Comparison of ENCODE assay signal across 8 mouse cellular contexts in the genomic region with DNA sequence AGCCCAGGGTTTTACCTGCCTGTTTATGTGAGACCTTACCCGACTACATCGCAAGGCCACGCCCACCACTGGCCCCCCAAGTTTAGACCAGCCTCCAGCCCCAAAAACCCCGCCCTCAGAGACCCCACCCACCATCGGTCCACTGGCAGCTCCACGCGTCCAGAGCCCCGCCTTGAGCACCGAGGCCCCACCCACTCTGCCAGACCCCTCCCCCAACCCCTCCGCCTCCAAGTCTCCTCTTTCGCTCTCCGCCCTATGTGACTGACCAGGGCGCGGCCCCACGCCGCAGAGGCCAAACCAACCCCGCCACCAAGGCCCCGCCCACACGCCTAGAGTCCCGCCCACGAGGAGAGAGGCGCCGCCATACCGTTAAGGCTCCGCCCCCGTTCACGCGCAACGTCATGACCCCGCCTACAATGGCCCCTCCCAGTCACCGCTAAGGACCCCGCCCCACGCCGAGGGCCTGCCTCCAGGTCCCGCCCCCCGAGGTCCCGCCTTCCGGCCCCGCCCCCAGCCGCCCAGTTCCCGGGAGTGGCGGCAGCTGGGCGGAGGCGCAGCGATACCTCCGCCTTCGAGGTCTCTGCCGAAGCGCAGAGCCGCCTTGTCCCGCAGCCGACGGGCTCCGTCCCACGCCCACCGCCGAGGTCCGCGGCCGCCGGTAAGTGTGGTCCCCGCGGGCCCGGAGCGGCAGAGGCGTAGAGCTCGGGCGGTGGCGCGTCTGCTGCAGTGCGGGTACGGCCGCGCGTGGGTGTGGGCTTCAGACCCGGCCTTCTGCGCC. TPM values are rescaled to one million over a fixed set of nuclear protein-coding genes. Genes with fewer than 3 reads are reported as not detected.
DNase-seq lines count a peak whose midpoint lies in the region; ATAC-seq and TF ChIP-seq lines count a peak whose summit lies in the region.

A gene (plus strand): TSS at position 494 of the 778 bp plus-strand sequence.

- peak within 1 kb of the TSS; percentile 74 for H3K4me3 ChIP-seq in embryonic facial prominence, embryonic 14.5 days (ENCODE audit: low read depth, low read length)
- peak within 1 kb of the TSS; percentile 99 for H3K4me3 ChIP-seq in heart, adult 2 months
- H3K4me3 ChIP-seq in limb, embryonic 13.5 days, result peak within 1 kb of the TSS; percentile 83
- peak within 1 kb of the TSS; percentile 85 for H3K4me3 ChIP-seq in midbrain, embryonic 16.5 days (ENCODE audit: low read depth, low read length)

- H3K27ac ChIP-seq in embryonic facial prominence, embryonic 14.5 days (replicated peaks; ENCODE audit: low read depth, low read length), result 0 out of 2 replicates have a peak within 1 kb of the TSS, but pooled peaks have one; percentile 28
- H3K27ac ChIP-seq in heart, adult 2 months, result peak within 1 kb of the TSS; percentile 79
- H3K27ac ChIP-seq in limb, embryonic 13.5 days, result no peak within 1 kb of the TSS
- peak within 1 kb of the TSS; percentile 81 for H3K27ac ChIP-seq in midbrain, embryonic 16.5 days (ENCODE audit: low read length)

- no peaks in the 10 kb centered on the region for H3K9me3 ChIP-seq in embryonic facial prominence, embryonic 14.5 days (ENCODE audit: control insufficient read depth, low read length)
- H3K9me3 ChIP-seq in limb, embryonic 13.5 days, result no peaks in the 10 kb centered on the region
- H3K9me3 ChIP-seq in midbrain, embryonic 16.5 days (replicated peaks; ENCODE audit: control insufficient read depth, low read length, poor library complexity, severe bottlenecking), result no peaks in the 10 kb centered on the region

- no peak for TF ChIP-seq EP300 in heart, adult 2 months (IDR thresholded peaks at IDR 0.05; ENCODE audit: insufficient read depth, low read depth, low read length)

- H3K79me2 ChIP-seq in heart, adult 2 months (replicated peaks; ENCODE audit: control insufficient read depth, insufficient read depth, low read length), result no peaks in the 10 kb centered on the region

- no peaks in the 10 kb centered on the region for H3K36me3 ChIP-seq in embryonic facial prominence, embryonic 14.5 days (ENCODE audit: control insufficient read depth, insufficient read depth, low read length)
- H3K36me3 ChIP-seq in heart, adult 2 months (ENCODE audit: control insufficient read depth, insufficient read depth, low read length), result no peaks in the 10 kb centered on the region
- no peaks in the 10 kb centered on the region for H3K36me3 ChIP-seq in limb, embryonic 13.5 days
- no peaks in the 10 kb centered on the region for H3K36me3 ChIP-seq in midbrain, embryonic 16.5 days (ENCODE audit: control insufficient read depth, insufficient read depth, low read length)

- peak within 1 kb of the TSS; percentile 80 for H3K9ac ChIP-seq in embryonic facial prominence, embryonic 14.5 days (ENCODE audit: low read depth, low read length)
- H3K9ac ChIP-seq in heart, adult 2 months (ENCODE audit: low read depth, low read length), result peak within 1 kb of the TSS; percentile 95
- H3K9ac ChIP-seq in limb, embryonic 13.5 days, result peak within 1 kb of the TSS; percentile 79
- peak within 1 kb of the TSS; percentile 88 for H3K9ac ChIP-seq in midbrain, embryonic 16.5 days (ENCODE audit: low read depth, low read length)

- WGBS in embryonic facial prominence, embryonic 14.5 days, result under 1% methylated on average over 39 of the region's 77 CpGs
- 1% methylated on average over 76 of the region's 77 CpGs for WGBS in heart, adult 2 months
- WGBS in limb, embryonic 13.5 days, result under 1% methylated on average over 70 of the region's 77 CpGs
- WGBS in midbrain, embryonic 16.5 days, result 0% methylated on average over 65 of the region's 77 CpGs

- H3K4me1 ChIP-seq in embryonic facial prominence, embryonic 14.5 days (ENCODE audit: control insufficient read depth, insufficient read depth, low read length), result peaks cover 5% of the 10 kb centered on the region; the same call in 1 of the 2 replicates
- H3K4me1 ChIP-seq in heart, adult 2 months (ENCODE audit: control insufficient read depth, insufficient read depth, low read length), result peaks cover 5% of the 10 kb centered on the region
- peaks cover 10% of the 10 kb centered on the region for H3K4me1 ChIP-seq in limb, embryonic 13.5 days
- H3K4me1 ChIP-seq in midbrain, embryonic 16.5 days (ENCODE audit: control insufficient read depth, insufficient read depth, low read length), result peaks cover 22% of the 10 kb centered on the region

- peak; percentile 72 for TF ChIP-seq POLR2A in heart, adult 2 months (IDR thresholded peaks at IDR 0.05; ENCODE audit: insufficient read depth, low read depth, low read length)

- peak within 1 kb of the TSS; percentile 93 for H3K4me2 ChIP-seq in embryonic facial prominence, embryonic 14.5 days (ENCODE audit: low read depth, low read length)
- H3K4me2 ChIP-seq in limb, embryonic 13.5 days (replicated peaks), result peak within 1 kb of the TSS; percentile 94
- H3K4me2 ChIP-seq in midbrain, embryonic 16.5 days (ENCODE audit: low read length), result peak within 1 kb of the TSS; percentile 54

- TF ChIP-seq CTCF in heart, adult 2 months (IDR thresholded peaks at IDR 0.05), result no peak

- DNase-seq in 3T3-L1 (ENCODE audit: low read depth, low spot score), result peak; percentile 99
- peak; percentile 99 to 100 for DNase-seq in adrenal gland, postnatal 4 days (ENCODE audit: low spot score in 2 of 2)
- DNase-seq in embryonic facial prominence, embryonic 14.5 days (ENCODE audit: low spot score), result peak; percentile 96
- DNase-seq in heart, adult 2 months, result peak; percentile 99
- DNase-seq in kidney, adult 8-10 months, result peak; percentile 97 to 98
- peak; percentile 100 for DNase-seq in spleen, postnatal 10 days (ENCODE audit: low spot score in 2 of 2)

- peaks cover 17% of the 10 kb centered on the region for H3K27me3 ChIP-seq in embryonic facial prominence, embryonic 14.5 days (replicated peaks; ENCODE audit: control insufficient read depth, insufficient read depth, low read length)
- no peaks in the 10 kb centered on the region for H3K27me3 ChIP-seq in heart, adult 2 months (ENCODE audit: control insufficient read depth, insufficient read depth, low read length)
- peaks cover 28% of the 10 kb centered on the region for H3K27me3 ChIP-seq in limb, embryonic 13.5 days
- no peaks in the 10 kb centered on the region for H3K27me3 ChIP-seq in midbrain, embryonic 16.5 days (ENCODE audit: control insufficient read depth, insufficient read depth, low read depth, low read length)

- peak; percentile 92 for ATAC-seq in embryonic facial prominence, embryonic 14.5 days (ENCODE audit: low read depth)
- peak; percentile 93 for ATAC-seq in limb, embryonic 13.5 days (ENCODE audit: low FRiP score, low read depth)
- ATAC-seq in midbrain, embryonic 16.5 days, result peak; percentile 86

- intact Hi-C loops in heart, adult 2 months (cut with DNase I), result loop anchor here (1.0 to 10.0 kb wide), 3 partner anchors 28 to 173 kb away; a partner anchor contains a TSS

RNA-seq across cellular contexts. Expression of the gene that starts here (rescaled TPM):
- 10 to 100 TPM; 27.6 to 34.0 TPM for total RNA-seq in adrenal gland, postnatal 4 days (2021)
- polyA plus RNA-seq in embryonic facial prominence, embryonic 14.5 days (2014; fragmentation: Nextera tagmentation; extraction: Ambion mirVana), result 13.4 and 14.0 TPM in 2 replicates
- 10 to 100 TPM; 15.7 to 17.6 TPM for total RNA-seq in heart, adult 2 months (2021)
- 14.5 and 15.5 TPM in 2 replicates for polyA plus RNA-seq in heart, adult 2 months (2012; rRNA removed)
- polyA plus RNA-seq in limb, embryonic 13.5 days (2015; fragmentation: Nextera tagmentation; extraction: Ambion mirVana), result 9.9 and 10.7 TPM in 2 replicates
- polyA plus RNA-seq in midbrain, embryonic 16.5 days (2015; fragmentation: Nextera tagmentation; extraction: Ambion mirVana), result 41.0 and 42.0 TPM in 2 replicates
